In the genomic region with DNA sequence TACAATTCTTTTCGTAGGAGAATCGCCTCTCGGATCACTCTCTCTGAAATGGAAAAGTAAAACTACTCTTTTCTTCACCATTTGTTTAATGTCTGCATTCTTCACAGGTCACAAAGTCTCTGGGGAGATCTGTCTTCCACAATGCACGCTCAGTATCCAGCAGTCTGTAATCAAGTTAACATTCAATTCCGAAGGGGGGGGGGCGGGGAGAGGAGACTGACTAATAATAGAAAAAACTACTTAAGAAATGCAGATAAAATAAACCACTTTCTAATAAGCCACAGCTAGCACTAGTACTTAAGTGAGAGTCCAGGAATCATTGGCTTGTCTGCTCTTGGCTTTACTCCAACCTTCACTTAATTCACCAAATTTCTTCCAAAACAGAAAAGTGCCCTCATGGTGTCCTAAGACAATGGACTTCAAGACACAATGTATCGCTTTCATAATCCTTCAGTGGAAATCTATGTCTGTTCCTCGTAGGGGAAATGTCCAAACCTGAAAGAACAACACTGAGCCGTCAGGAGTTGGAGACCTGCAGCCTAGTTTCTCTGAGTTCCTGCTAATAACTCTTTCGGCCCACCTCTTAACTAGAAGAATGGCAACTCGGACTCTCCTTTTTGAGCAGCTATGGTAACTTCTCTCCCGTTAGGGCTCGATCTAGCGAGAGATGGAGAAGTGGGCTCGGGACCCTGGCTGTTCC, we compare ENCODE assay signal across 8 mouse cellular contexts. TPM values are rescaled to one million over a fixed set of nuclear protein-coding genes. Genes with fewer than 3 reads are reported as not detected.
DNase-seq lines count a peak whose midpoint lies in the region; ATAC-seq and TF ChIP-seq lines count a peak whose summit lies in the region.

No protein-coding gene starts in this region.

- ATAC-seq in erythroblast, adult 5-6 weeks (replicated peaks; ENCODE audit: low FRiP score, poor library complexity, severe bottlenecking): peak; percentile 53
- ATAC-seq in limb, embryonic 14.5 days (ENCODE audit: low FRiP score, low read depth): no peak; the same call in 1 of the 2 replicates
- ATAC-seq in stomach, embryonic 16.5 days (ENCODE audit: insufficient read depth, low FRiP score): no peak

- H3K4me1 ChIP-seq in limb, embryonic 14.5 days (ENCODE audit: control insufficient read depth, insufficient read depth, low read length): peaks cover 10% of the 10 kb centered on the region
- H3K4me1 ChIP-seq in stomach, embryonic 16.5 days (ENCODE audit: control insufficient read depth, insufficient read depth, low read length): peaks cover 7% of the 10 kb centered on the region

- H3K4me3 ChIP-seq in limb, embryonic 14.5 days (replicated peaks; ENCODE audit: low read length): peak overlapping the region; percentile 61
- peak overlapping the region; percentile 88 for H3K4me3 ChIP-seq in stomach, embryonic 16.5 days (replicated peaks; ENCODE audit: low read length)

- peak; percentile 22 for DNase-seq in embryo, embryonic 11.5 days (ENCODE audit: low read depth, low spot score)
- DNase-seq in embryo, embryonic 11 days: no peak
- DNase-seq in 3T3-L1 (ENCODE audit: low read depth, low spot score): peak; percentile 74
- peak; percentile 29 for DNase-seq in limb, embryonic 14.5 days (ENCODE audit: low spot score)
- no peak for DNase-seq in testis, postnatal 10 days (ENCODE audit: low spot score)
- DNase-seq in thymus, postnatal 0 days (ENCODE audit: low spot score): no peak

- peak overlapping the region; percentile 66 for H3K4me2 ChIP-seq in limb, embryonic 14.5 days (replicated peaks; ENCODE audit: low read depth, low read length, severe bottlenecking)
- H3K4me2 ChIP-seq in stomach, embryonic 16.5 days (ENCODE audit: low read depth, low read length): peak overlapping the region; percentile 74

- no peaks in the 10 kb centered on the region for H3K9me3 ChIP-seq in limb, embryonic 14.5 days (ENCODE audit: control insufficient read depth, low read length)
- H3K9me3 ChIP-seq in stomach, embryonic 16.5 days (replicated peaks; ENCODE audit: control insufficient read depth, low read length): no peaks in the 10 kb centered on the region

- no peak for TF ChIP-seq POLR2A in limb, embryonic 14.5 days (IDR thresholded peaks at IDR 0.05; ENCODE audit: borderline replicate concordance, extremely low read depth, insufficient read depth, insufficient read length)

- no peaks in the 10 kb centered on the region for H3K27me3 ChIP-seq in limb, embryonic 14.5 days (ENCODE audit: control insufficient read depth, insufficient read depth, low read length)
- H3K27me3 ChIP-seq in stomach, embryonic 16.5 days (ENCODE audit: control insufficient read depth, insufficient read depth, low read length): no peaks in the 10 kb centered on the region

- H3K36me3 ChIP-seq in limb, embryonic 14.5 days (ENCODE audit: control insufficient read depth, insufficient read depth, low read length): 0 out of 2 replicates have a peak, but pooled peaks cover 5% of the 10 kb centered on the region
- no peaks in the 10 kb centered on the region for H3K36me3 ChIP-seq in stomach, embryonic 16.5 days (ENCODE audit: control insufficient read depth, insufficient read depth, low read length)

- peak overlapping the region; percentile 82 for H3K9ac ChIP-seq in limb, embryonic 14.5 days (ENCODE audit: low read depth, low read length, severe bottlenecking)
- H3K9ac ChIP-seq in stomach, embryonic 16.5 days (ENCODE audit: low read length): peak overlapping the region; percentile 96

- 20% methylated on average over 15 of the region's 15 CpGs for WGBS in limb, embryonic 14.5 days
- 6% methylated on average over 15 of the region's 15 CpGs for WGBS in stomach, embryonic 16.5 days

- peak overlapping the region; percentile 95 for H3K27ac ChIP-seq in limb, embryonic 14.5 days (replicated peaks; ENCODE audit: low read depth, low read length)
- peak overlapping the region; percentile 98 for H3K27ac ChIP-seq in stomach, embryonic 16.5 days (ENCODE audit: low read length)

RNA-seq across cellular contexts. Expression of a gene that starts 0.8 kb away (rescaled TPM):
- 11.1 and 17.9 TPM in 2 replicates for total RNA-seq in erythroblast, adult 5-6 weeks (2015; ENCODE audit: low replicate concordance)
- total RNA-seq in erythroblast, adult 5-6 weeks (2017; ENCODE audit: low replicate concordance): 8.6 and 11.1 TPM in 2 replicates
- 17.6 and 17.9 TPM in 2 replicates for polyA plus RNA-seq in limb, embryonic 14.5 days (2012; rRNA removed)
- polyA plus RNA-seq in limb, embryonic 14.5 days (2014; fragmentation: Nextera tagmentation; extraction: Ambion mirVana): 44.6 and 46.1 TPM in 2 replicates
- polyA plus RNA-seq in stomach, embryonic 16.5 days (2015; fragmentation: Nextera tagmentation; extraction: Ambion mirVana): 38.7 and 39.9 TPM in 2 replicates
- polyA plus RNA-seq in thymus, postnatal 0 days (2015; fragmentation: Nextera tagmentation; extraction: Ambion mirVana): 28.3 and 31.8 TPM in 2 replicates

Comparison
In these comparisons a context has a peak if more than half of its experiments do, and no peak if none do; other contexts are left out.
1. DNase-seq: peak in embryo, embryonic 11.5 days (single experiment), 3T3-L1 (single experiment) and limb, embryonic 14.5 days (single experiment); none in embryo, embryonic 11 days (single experiment), testis, postnatal 10 days (single experiment) and thymus, postnatal 0 days (single experiment).